Mouse (Mus musculus): ENCODE measurements around the gene AC129217.1. TPM values are rescaled to one million over a fixed set of nuclear protein-coding genes. Genes with fewer than 3 reads are reported as not detected.
"Not testable (repeated sequence)": the region's sequence is repeated elsewhere in the genome, so short reads cannot be mapped to it uniquely, and the experiment has no call there.

Gene AC129217.1
- polyA plus RNA-seq, 1 experiment from 2014 or later: not detected

DNA sequence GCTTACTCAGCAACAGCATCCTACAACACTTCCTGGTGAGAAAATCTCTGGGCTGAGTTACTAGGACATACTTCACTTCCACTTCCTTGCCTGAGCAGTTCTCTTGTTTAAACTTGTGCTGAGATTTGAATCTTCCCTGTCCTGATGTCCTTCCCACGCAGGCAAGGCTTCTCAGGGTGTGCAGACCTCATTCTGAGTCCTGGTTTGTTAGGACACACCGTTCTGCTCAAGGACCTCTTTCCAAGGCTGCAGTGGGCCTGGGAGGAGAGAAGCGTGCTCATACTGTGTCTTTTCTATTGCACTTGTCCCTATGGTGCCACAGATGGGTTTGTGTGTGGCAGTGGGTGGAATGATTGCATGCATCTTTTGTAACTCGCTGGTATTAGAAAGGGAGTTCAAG, 3.4 kb downstream of the AC129217.1 start:
- Histone ChIP-seq H3K36me3 (ENCODE audit: poor library complexity, severe bottlenecking) (peaks cover 83% of the 10 kb centered on the region), H3K4me2 (no peak overlapping the region)

DNA sequence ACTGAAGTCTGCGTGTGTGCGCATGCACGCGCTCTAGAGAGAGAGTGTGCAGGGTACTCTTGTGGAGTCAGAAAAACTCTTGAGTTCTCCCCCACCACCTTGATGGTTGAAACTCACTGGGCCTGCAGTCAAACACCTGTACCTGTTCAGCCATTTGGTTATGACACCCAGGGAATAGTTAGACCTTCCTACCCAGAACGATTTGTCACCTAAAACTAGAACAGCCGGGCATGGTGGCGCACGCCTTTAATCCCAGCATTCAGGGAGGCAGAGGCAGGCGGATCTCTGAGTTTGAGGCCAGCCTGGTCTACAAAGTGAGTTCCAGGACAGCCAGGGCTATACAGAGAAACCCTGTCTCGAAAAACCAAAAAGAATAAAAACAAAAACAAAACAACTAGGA, 6.8 kb downstream of the AC129217.1 start:
- H3K4me2 ChIP-seq; H3K9me3 ChIP-seq (replicated peaks); H3K27me3 ChIP-seq; ATAC-seq; H3K9ac ChIP-seq; H3K4me3 ChIP-seq: not testable (repeated sequence)
- Histone ChIP-seq H3K4me1 (peaks cover 27% of the 10 kb centered on the region), H3K27ac (peak overlapping the region; percentile 99), H3K36me3 (ENCODE audit: poor library complexity, severe bottlenecking) (peaks cover 53% of the 10 kb centered on the region)
- WGBS: 97% methylated on average over 10 of the region's 10 CpGs

More for the DNA sequence above, 3.4 kb downstream of the AC129217.1 start:
- 91% methylated on average over 4 of the region's 4 CpGs for WGBS
- H3K9ac ChIP-seq: no peak overlapping the region
- no peak for ATAC-seq
- no peak overlapping the region for H3K27ac ChIP-seq
- H3K9me3 ChIP-seq (replicated peaks): no peaks in the 10 kb centered on the region
- H3K27me3 ChIP-seq: no peaks in the 10 kb centered on the region
- H3K4me1 ChIP-seq: no peaks in the 10 kb centered on the region; the same call in 1 of the 2 replicates
- no peak overlapping the region for H3K4me3 ChIP-seq

DNA sequence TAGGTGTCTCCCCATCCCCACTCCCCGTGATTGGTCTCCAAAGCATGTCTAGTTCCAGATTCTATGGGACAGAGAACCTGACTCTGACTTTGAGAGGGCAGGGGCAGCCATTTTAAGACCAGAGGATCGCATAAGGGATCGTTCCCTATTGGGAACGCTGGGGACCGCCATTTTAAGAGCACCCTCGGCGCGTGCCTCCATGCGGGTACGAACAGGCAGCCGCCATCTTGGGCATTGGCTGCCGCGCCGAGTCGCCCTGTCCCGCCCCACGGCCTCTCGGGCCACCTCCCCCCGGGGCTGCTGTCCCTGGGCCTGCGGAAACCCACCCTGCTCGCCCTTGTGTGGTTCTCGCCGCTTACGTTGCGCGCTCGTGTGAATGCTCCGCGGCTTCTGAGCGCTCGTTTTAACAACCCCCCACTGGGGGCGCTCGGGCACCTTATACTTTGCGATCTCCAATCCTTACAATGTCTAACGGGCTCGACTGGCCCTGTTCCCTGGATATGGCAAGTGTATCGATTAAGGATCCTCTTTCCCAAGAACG, 7.7 kb downstream of the AC129217.1 start, which contains the start of gene Bscl2:
Bscl2 (plus strand) TSS at position 217 of the 541 bp plus-strand sequence.
- ATAC-seq: peak; percentile 79
- Histone ChIP-seq H3K4me3 (peak within 1 kb of the TSS; percentile 65), H3K9ac (peak within 1 kb of the TSS; percentile 90), H3K36me3 (ENCODE audit: poor library complexity, severe bottlenecking) (peaks cover 44% of the 10 kb centered on the region), H3K9me3 (replicated peaks) (no peaks in the 10 kb centered on the region), H3K4me2 (peak within 1 kb of the TSS; percentile 83), H3K27me3 (no peaks in the 10 kb centered on the region), H3K27ac (peak within 1 kb of the TSS; percentile 99), H3K4me1 (peaks cover 27% of the 10 kb centered on the region)
- WGBS: under 1% methylated on average over 38 of the region's 38 CpGs

DNA sequence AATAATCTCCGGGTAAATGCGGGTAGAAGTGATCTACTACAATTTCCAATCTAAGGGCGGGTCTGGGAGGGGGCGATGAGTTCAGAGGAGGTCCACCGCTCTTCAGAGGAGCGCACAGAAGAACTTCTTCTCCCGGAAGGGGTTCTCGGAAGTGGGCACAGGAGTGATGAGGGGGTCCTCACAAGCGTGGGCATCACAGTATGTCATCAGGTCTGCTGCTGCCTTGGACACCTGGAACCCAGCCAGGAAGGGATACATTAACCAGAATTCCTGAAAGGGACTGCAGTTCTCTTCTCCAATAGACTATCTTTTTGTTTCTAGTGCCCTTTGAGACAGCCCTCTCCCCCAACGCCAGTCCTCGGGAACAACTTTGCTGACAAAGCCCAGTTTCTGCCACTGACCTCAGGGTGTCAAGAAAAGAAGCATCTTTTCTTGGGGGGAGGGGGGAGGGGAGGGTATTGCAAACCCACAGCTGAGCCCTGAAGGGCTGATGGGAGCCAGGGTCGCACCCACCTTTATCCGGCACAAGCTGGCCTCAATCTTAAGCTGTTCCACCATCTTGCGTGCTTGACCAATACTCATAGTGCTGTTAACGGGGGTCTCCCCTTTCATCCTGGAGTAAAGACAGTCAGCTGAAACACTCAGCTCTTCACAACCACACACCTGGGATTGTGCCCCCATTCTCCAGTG, 8.6 kb downstream of the AC129217.1 start:
- H3K4me2 ChIP-seq: peak overlapping the region; percentile 83
- peak; percentile 14 for ATAC-seq
- peaks cover 41% of the 10 kb centered on the region for H3K36me3 ChIP-seq (ENCODE audit: poor library complexity, severe bottlenecking)
- no peaks in the 10 kb centered on the region for H3K9me3 ChIP-seq (replicated peaks)
- no peaks in the 10 kb centered on the region for H3K27me3 ChIP-seq
- WGBS: 7% methylated on average over 15 of the region's 15 CpGs
- peaks cover 27% of the 10 kb centered on the region for H3K4me1 ChIP-seq
- H3K27ac ChIP-seq: peak overlapping the region; percentile 99
- peak overlapping the region; percentile 65 for H3K4me3 ChIP-seq
- peak overlapping the region; percentile 90 for H3K9ac ChIP-seq

DNA sequence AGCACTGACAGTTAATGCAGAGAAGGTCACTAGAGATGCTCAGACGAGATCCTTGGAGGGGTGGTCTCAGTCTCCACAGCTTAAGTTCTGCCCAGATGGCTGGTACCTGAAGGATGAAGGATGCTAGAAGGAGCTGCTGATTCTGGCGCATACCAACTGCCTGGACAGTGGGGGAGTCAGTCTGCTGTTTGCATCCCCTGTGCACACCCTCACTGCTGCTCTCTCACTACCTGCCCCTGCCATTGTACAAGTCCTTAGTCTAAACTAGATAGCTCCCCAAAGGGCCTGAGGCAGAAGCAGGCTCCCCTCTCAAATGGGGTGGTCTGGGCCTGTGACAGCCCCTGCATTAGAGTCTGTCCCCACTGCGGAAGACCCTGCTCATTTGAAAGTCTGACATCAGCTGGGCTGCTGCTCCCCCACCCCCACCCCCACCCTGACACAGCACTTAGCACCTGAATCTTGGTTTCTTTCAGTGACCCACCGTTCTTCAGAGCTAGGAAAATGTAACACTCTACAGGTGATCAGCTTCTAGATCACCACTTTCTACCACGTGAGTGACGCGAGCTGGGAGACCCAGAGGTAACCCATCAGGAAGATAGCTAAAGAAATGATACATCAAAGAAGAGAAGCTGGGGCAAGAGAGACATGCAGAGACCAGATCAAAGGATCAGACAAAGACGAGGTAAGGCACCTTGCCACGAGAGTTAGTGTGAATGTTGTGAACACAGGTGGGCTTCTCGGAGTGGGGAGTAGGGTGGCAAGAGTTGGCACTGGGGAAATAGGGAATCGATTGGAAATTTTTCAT, 9.7 kb downstream of the AC129217.1 start, which contains the start of gene Gng3:
Gng3 (minus strand) TSS at position 92 of the 805 bp plus-strand sequence.
- Histone ChIP-seq H3K27me3 (no peaks in the 10 kb centered on the region), H3K9ac (peak within 1 kb of the TSS; percentile 90), H3K9me3 (replicated peaks) (no peaks in the 10 kb centered on the region), H3K27ac (peak within 1 kb of the TSS; percentile 99), H3K4me2 (peak within 1 kb of the TSS; percentile 83), H3K4me3 (peak within 1 kb of the TSS; percentile 65), H3K36me3 (ENCODE audit: poor library complexity, severe bottlenecking) (peaks cover 29% of the 10 kb centered on the region), H3K4me1 (peaks cover 27% of the 10 kb centered on the region)
- peak; percentile 79 for ATAC-seq
- WGBS: 32% methylated on average over 11 of the region's 11 CpGs

DNA sequence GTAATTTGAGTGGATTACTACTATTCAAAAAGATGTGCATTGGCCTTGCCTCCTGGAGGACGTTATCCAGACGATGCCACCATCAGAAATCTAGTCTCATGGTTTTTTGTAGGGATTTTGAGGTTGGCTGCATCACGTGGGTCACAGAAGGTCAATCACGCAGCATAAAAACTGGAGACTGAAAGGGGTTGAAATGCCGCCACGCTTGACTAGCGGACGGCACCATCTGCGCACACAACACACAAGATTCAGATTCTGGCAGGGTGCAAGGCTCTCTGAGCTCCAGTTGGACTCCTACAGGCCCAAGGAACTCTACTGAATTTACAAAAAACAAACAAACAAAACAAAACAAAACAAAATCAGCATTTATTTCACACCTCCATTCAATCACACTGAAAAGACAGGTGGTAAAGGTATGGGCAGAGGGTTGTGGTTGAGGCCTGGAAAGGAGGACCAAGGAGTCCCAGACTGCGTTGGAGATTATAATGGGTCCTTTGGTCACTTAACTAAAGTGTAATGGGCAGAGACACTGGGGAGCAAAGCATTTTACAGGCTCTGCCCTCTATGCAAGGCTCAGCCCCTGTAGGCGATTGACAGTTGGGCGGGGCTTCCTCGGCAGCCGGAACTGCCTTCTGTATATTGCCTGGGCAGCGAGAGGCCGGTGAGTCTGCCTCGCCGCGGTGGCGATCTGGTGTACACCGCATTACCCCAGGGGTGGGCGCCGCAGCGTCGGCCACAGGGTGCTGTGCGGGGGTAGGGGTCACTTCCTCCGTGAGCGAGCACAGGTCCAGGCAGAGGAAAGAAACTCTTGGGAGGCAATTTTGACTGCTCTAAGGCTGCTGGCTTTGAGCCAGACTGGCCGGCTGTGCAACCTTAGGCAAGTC, 10.6 kb downstream of the AC129217.1 start:
- Histone ChIP-seq H3K4me1 (peaks cover 27% of the 10 kb centered on the region), H3K9me3 (replicated peaks) (no peaks in the 10 kb centered on the region), H3K27ac (peak overlapping the region; percentile 99), H3K27me3 (no peaks in the 10 kb centered on the region), H3K4me2 (peak overlapping the region; percentile 83), H3K4me3 (peak overlapping the region; percentile 65), H3K36me3 (ENCODE audit: poor library complexity, severe bottlenecking) (peaks cover 23% of the 10 kb centered on the region), H3K9ac (peak overlapping the region; percentile 90)
- 18% methylated on average over 29 of the region's 29 CpGs for WGBS
- peak; percentile 50 for ATAC-seq

DNA sequence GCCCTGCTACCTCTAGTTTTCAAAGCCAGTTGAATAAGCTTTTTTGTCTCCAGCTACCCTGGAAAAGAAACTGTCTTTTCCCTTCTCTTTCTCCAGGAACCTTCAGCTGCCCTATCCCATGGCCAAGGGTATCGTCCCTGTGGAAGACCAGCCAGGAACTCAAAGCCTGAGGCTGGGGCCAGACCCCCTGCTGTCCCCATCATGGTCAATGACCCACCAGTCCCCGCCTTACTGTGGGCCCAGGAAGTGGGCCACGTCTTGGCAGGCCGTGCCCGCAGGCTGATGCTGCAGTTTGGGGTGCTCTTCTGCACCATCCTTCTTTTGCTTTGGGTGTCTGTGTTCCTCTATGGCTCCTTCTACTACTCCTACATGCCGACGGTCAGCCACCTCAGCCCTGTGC, 11.4 kb downstream of the AC129217.1 start:
- Histone ChIP-seq H3K9ac (peak overlapping the region; percentile 90), H3K36me3 (ENCODE audit: poor library complexity, severe bottlenecking) (peaks cover 24% of the 10 kb centered on the region), H3K4me2 (peak overlapping the region; percentile 83), H3K4me3 (peak overlapping the region; percentile 65), H3K9me3 (replicated peaks) (no peaks in the 10 kb centered on the region), H3K4me1 (peaks cover 27% of the 10 kb centered on the region), H3K27ac (no peak overlapping the region; the same call in 1 of the 2 replicates), H3K27me3 (no peaks in the 10 kb centered on the region)
- ATAC-seq: no peak
- WGBS: 87% methylated on average over 7 of the region's 7 CpGs

DNA sequence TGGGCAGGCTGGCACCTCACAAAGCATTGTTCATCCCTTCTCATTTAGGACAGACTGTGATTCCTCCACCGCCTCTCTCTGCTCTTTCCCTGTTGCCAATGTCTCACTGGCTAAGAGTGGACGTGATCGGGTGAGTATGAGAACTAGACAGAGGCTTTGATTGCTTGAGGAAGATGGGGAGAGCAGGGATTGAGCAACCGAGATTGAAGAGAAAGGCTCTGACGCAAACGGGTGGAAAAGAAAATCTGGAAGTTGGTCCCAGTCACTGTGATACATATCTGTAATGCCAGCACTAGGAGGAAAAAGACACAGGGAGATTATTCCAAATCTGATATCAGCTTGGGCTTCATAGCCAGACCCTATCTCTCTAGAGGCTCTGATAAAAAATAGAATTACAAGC, 13.4 kb downstream of the AC129217.1 start:
- no peak for ATAC-seq
- Histone ChIP-seq H3K27me3 (no peaks in the 10 kb centered on the region), H3K4me2 (no peak overlapping the region), H3K36me3 (ENCODE audit: poor library complexity, severe bottlenecking) (peaks cover 40% of the 10 kb centered on the region), H3K27ac (no peak overlapping the region), H3K9ac (peak overlapping the region; percentile 46; the same call in 1 of the 2 replicates), H3K9me3 (replicated peaks) (no peaks in the 10 kb centered on the region), H3K4me3 (no peak overlapping the region), H3K4me1 (peaks cover 27% of the 10 kb centered on the region)
- 83% methylated on average over 6 of the region's 6 CpGs for WGBS

DNA sequence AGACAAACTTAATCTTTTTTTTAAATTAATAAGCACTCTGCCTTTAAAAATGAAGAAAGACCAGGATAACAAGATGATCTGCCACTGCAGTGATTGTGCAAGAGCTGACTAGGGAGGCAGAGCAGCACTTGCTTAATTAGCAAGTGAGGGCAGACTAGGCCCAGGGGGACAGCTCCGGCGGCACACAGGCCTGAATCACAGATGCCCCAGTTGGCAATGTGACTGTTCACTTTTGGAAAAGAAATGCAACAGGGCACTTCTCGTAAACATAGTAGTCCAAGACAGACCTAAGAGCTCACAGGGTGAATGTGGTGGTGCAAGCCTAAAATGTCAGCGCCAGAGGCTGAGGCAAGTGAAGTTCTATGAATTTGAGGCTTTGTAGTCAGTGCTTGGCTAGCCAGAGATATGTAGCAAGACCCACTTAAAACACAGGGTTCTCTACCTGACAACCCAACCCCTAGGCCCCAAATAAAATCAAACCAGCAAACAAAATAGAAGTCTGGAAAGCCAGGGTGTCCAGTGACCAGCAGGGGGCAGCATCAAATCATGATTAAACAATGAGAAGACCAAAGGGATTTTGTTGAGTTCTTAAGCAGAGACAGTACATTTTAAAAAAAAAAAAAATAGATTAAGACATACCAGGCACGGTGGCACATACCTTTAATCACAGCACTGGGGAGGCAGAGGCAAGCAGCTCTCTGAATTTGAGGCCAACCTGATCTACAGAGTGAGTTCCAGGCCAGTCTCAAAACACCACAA, 15.0 kb downstream of the AC129217.1 start:
- H3K27me3 ChIP-seq: no peaks in the 10 kb centered on the region
- 69% methylated on average over 5 of the region's 5 CpGs for WGBS
- peaks cover 17% of the 10 kb centered on the region for H3K4me1 ChIP-seq
- H3K27ac ChIP-seq: no peak overlapping the region
- peaks cover 50% of the 10 kb centered on the region for H3K36me3 ChIP-seq (ENCODE audit: poor library complexity, severe bottlenecking)
- no peak overlapping the region for H3K9ac ChIP-seq
- no peak for ATAC-seq
- no peak overlapping the region for H3K4me2 ChIP-seq
- no peak overlapping the region for H3K4me3 ChIP-seq
- H3K9me3 ChIP-seq (replicated peaks): no peaks in the 10 kb centered on the region

DNA sequence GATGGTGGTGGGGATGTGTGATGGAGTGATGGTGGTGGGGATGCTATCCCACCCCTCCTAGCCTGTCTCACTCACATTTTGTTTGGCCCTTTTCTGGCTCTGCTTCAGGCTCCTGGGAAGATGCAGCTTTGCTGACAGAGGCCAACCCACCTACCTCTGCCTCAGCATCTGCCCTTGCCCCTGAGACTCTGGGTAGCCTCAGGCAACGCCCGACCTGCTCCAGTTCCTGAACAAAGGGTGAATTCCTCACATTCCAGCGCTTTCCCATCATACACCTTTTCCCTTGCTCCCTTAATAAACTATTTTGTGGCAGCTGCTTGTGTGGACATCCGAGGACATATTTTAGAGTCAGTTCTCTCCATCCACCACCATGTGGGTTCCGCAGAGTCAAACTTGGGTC, 18.8 kb downstream of the AC129217.1 start:
- peaks cover 40% of the 10 kb centered on the region for H3K36me3 ChIP-seq (ENCODE audit: poor library complexity, severe bottlenecking)
- ATAC-seq: no peak

More for the DNA sequence above, 18.8 kb downstream of the AC129217.1 start:
- Histone ChIP-seq H3K27me3 (no peaks in the 10 kb centered on the region), H3K27ac (no peak overlapping the region), H3K4me3 (no peak overlapping the region), H3K4me1 (0 out of 2 replicates have a peak, but pooled peaks cover 3% of the 10 kb centered on the region), H3K9me3 (replicated peaks) (no peaks in the 10 kb centered on the region), H3K4me2 (no peak overlapping the region), H3K9ac (no peak overlapping the region)
- WGBS: 70% methylated on average over 5 of the region's 5 CpGs

All from forebrain, embryonic 13.5 days (tissue).